Mouse (Mus musculus) kidney, postnatal 36 days (tissue): Measurements from ENCODE around the gene Ergic1.

ENCODE experiments used
- DNase-seq, 2 experiments: peaks; one replicate each; pipeline ENCODE4 v3.0.0; 2021 to 2022; ENCODE audit warnings: mixed read lengths in 2 of 2

The Ergic1 gene

GRCm38 (mm10) chr17:26537722-26538471, 23.4 kb upstream of the Ergic1 start:
- DNase-seq: peak in 1 of 2 experiments; percentile 45

GRCm38 (mm10) chr17:26540083-26540482, 21.2 kb upstream of the Ergic1 start:
- no peak for DNase-seq

GRCm38 (mm10) chr17:26544319-26544963, 16.8 kb upstream of the Ergic1 start:
- DNase-seq: no peak

DNA sequence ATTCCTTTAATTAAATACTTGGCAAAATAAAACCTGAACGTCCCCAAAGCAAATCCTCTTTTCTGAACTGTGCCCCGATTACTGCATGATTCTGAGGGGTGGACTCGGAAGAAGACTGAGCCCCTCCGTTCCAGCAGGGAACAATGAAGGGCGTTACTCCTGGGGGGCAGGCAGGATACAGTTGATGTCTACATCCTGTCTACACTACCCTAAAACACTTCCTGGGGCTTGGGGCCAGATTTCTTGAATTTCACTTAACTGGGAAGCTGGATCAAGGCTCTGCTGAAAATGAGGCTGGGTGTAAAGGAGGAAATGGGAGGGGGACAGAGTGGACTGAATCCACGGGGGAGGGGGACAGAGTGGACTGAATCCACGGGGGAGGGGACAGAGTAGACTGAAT, 13.5 kb upstream of the Ergic1 start:
- DNase-seq: peak; percentile 73 to 85

- DNase-seq: no peak
Measured at GRCm38 (mm10) chr17:26548566-26548965, 12.7 kb upstream of the Ergic1 start.

GRCm38 (mm10) chr17:26549148-26549809, 12.0 kb upstream of the Ergic1 start:
- peak; percentile 40 to 71 for DNase-seq

- DNase-seq: no peak
Measured at GRCm38 (mm10) chr17:26551104-26551503, 10.2 kb upstream of the Ergic1 start.

- no peak for DNase-seq
Measured at GRCm38 (mm10) chr17:26553033-26553432, 8.3 kb upstream of the Ergic1 start.

- no peak for DNase-seq
Measured at GRCm38 (mm10) chr17:26560526-26561289, 581 bp upstream of the Ergic1 start.

DNA sequence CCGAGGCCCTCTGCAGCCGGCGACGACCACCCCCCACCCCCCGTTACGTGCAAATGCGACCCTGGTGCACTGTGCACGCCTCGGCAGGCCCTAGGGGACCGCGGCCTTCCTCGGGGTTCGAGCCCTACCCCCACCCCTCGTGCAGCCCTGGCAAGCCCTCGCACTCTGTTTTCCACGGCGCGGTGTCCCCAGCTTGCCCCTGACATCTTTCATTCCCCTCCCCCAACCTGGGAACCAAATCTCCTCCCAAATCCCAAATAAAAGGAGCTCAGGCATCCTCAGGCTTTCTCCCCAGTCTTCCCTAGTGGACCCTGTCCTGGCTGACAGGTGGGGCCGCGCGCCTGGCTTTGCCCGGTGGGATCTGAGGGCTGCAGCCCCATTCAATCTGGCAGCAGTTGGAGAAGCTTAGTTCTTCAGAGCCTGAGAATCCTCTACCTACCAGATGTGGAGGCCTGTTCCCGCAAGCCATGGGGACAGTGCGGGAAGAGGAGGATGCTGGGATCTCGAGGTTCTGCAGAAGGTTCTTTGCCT, 427 bp downstream of the Ergic1 start, which contains the start of gene Dusp1:
TSS of gene Dusp1 (minus strand) at position 478 of the 531 bp plus-strand sequence.
- no peak for DNase-seq

- DNase-seq: no peak
Measured at GRCm38 (mm10) chr17:26562292-26562691, 1.0 kb downstream of the Ergic1 start.

- DNase-seq: no peak
Measured at GRCm38 (mm10) chr17:26563476-26563875, 2.2 kb downstream of the Ergic1 start.

- peak in 1 of 2 experiments; percentile 54 for DNase-seq
Measured at GRCm38 (mm10) chr17:26564439-26564838, 3.1 kb downstream of the Ergic1 start.

- no peak for DNase-seq
Measured at GRCm38 (mm10) chr17:26567142-26567817, 6.0 kb downstream of the Ergic1 start.

- DNase-seq: no peak
Measured at GRCm38 (mm10) chr17:26567818-26568173, 6.5 kb downstream of the Ergic1 start.

- DNase-seq: no peak
Measured at GRCm38 (mm10) chr17:26569594-26570350, 8.5 kb downstream of the Ergic1 start.

DNA sequence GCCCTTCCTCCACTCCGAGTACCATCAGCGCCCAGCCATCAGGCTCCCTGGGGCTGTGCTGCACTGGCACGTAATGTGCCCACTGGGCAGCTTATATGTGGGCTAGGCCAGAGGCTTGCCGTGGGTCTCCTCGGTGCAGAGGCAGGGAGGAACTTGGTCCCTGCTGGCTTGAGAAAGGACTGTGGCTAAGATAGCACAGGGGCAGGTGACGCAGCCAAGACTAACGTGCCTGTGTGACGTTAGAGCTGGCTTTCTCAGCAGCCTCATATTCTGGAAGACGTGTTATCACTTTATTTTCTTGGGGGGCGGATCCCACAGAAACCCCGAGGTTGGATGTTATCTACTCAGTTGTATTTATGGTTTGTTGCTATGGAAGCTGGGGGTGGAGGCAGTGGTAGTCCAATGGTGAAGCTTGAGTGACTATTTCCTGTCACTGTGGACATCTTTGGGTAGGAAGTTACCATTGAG, 9.4 kb downstream of the Ergic1 start:
- DNase-seq: peak in 1 of 2 experiments; percentile 53

DNA sequence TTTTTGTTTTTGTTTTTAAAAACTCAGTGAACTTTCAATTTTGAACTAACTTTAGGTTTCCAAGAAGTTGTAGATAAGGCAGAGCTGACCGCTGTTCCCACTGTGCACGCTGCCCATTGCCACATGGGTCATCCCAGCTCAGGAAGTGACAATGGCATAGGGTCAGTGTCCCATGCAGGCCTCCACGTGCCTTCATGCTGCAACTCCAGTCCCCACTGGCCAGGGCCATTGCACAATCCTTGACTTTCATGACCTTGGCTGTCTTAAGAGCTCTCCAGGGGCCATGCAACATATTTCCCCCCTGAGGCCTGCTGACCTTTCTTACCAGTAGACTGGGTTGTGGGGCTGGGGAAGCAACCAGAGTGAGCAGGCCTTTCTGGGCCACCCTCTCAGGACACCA, 10.1 kb downstream of the Ergic1 start:
- DNase-seq: peak; percentile 63 to 79

- DNase-seq: no peak
Measured at GRCm38 (mm10) chr17:26572265-26572664, 11.0 kb downstream of the Ergic1 start.

- DNase-seq: no peak
Measured at GRCm38 (mm10) chr17:26574118-26574517, 12.8 kb downstream of the Ergic1 start.

GRCm38 (mm10) chr17:26574701-26575100, 13.4 kb downstream of the Ergic1 start:
- DNase-seq: no peak
